Mouse (Mus musculus) MN1 (cell line): ENCODE measurements around the gene Higd2a.

Experiments
- DNase-seq: peaks from one replicate; pipeline ENCODE4 v3.0.0-alpha.2; 2016; ENCODE audit warnings: low spot score

The Higd2a gene

GRCm38 (mm10) chr13:54589996-54590951 is at the start of gene Higd2a, which contains the start of gene Nop16:
Higd2a (plus strand) TSS chr13:54590207.
Nop16 (minus strand) TSS chr13:54590090.
- DNase-seq = peak; percentile 99

DNA sequence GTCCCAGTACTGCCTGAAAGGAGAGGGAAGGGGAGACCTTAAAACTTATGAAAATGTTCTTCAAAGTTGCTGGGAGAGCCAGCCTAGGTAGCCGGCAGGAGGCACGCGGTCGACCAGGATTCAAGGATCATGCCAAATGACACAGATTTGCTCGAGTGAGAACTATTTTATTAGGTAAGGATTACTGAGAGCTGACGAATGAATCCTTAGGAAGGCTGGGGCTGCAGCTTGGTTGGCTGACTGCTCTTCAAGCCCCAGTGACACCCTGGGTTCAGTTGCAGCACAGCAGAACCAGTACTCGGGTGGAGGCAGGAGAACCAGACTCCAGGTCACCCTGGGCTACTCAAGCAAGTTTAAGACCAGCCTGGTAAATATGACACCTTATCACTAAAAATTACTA is 42.0 kb upstream of the Higd2a start:
- DNase-seq = no peak

DNA sequence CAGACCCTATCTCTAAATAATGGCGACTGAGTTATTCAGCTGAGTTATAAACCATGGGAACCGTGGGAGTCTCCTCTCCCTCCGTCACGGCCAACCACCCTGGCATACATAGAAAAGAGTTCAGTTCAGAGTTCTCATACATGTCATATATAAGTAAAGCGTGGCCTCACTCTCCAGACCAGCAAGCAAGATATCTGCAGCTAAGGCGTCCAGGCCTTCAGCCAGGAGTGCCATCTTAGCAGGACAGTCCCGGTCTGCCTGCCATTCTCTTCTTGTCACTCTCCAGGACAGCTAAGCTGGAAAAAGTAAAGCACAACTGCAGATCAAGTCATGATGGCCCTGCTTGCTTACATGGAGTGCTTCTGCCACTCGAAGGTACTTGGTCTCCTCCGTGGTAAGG is 33.8 kb upstream of the Higd2a start:
- no peak for DNase-seq

GRCm38 (mm10) chr13:54556796-54557195 is 33.2 kb upstream of the Higd2a start:
- DNase-seq = no peak

DNA sequence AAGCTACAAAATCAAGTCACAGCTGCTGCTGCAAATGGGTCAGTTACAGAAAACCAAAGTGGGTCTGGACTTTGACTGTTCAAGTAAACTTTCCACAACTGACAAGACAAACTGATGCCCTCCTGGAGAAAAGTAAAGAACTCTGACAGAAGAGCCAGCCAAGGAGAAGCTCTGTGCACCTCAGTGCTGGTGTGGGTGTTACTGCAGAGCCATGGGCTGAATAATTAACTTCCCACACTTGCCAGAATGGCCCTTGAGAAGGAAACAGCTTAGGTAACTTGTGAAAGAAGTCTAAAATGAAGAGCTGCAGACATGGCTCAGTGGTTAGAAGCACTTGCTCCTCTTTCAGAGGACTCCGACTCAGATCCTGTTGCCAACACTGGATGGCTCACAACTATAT is 32.4 kb upstream of the Higd2a start:
- DNase-seq = no peak

DNA sequence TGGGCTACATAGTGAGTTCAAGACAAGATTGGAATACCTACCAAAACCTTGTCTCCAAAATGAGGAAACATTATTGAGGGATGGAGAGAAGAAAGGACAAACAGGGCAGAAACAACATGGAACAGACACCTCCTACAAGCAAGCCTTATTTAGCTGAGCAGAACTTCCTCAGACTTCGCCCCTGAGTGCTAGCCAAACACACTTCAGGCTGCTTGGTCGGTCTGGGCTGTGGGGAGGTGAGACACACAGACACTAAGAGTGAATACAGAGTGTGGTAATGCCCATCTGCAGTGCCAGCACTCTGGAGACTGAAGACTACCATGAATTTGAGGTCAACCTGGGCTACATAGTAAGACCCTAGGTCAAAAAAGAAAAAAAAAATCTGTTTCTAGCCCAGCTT is 30.4 kb upstream of the Higd2a start:
- no peak for DNase-seq

GRCm38 (mm10) chr13:54560608-54561007 is 29.4 kb upstream of the Higd2a start:
- DNase-seq = no peak

GRCm38 (mm10) chr13:54562562-54562961 is 27.4 kb upstream of the Higd2a start:
- DNase-seq = no peak

DNA sequence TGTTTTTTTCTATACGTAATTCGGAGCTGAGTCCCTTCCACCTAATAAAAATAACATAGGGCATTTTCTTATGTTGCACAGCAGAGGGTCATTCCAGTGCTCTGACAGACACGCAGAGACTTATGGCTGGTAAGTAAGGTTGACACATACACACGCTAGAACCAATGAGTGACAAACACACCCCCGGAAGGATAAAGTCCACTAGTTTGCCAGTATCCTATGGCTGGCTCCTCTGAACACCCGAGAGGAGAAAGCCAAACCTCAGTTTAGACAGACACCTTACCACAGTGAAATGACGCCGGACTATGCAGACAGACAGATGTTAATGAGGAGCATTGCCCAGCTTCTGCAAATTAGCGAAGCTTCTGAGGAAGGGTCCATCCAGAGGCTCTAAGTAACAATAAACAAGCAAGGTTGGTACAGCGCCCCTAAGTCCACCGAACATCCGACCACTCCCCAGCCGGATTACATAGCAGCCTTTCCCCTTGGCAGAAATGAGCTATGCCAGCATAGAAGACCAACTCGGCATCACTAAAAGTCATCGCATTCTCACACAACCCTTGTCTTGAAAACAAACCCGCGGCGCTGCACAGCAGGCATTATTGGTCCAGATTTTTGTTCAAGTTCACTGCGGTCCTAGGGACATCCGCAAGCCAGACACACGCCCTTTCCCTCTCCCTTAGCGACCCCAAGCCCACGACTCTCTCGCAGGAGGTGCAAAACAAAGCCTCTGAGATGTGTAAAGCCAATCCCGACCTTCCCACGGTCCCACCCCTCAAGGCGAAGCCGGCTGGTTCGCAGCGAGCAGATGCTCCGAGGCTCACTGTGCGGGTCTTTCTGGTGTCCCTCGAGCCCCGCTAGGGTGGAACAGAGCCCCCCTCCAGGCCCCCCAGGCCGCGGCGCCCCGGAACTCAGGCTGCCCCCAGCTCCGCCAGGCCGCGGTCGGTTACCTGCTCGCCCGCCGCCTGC is 25.5 kb upstream of the Higd2a start:
- peak; percentile 23 for DNase-seq

DNA sequence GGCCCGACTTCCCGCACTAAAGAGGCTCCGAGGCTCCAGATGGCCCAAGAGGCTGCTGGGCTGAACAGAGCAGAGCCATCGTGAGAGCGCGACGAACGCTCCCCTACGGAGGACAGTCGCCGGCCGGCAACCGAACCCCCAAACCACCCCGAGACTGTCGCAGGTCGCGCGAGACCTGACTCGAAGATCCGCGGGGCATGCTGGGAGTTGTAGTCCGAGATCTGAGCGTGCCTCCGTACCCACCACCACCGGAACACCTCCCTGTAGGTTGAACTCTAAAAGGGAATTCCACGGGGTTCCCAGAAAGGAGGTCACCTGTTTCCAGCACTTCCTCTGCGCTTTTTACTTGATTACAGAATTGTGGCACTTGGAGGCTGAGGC is 24.8 kb upstream of the Higd2a start, which contains the start of gene 4833439L19Rik:
Gene 4833439L19Rik (minus strand): TSS at position 235 of the 381 bp plus-strand sequence.
- DNase-seq = peak; percentile 95

DNA sequence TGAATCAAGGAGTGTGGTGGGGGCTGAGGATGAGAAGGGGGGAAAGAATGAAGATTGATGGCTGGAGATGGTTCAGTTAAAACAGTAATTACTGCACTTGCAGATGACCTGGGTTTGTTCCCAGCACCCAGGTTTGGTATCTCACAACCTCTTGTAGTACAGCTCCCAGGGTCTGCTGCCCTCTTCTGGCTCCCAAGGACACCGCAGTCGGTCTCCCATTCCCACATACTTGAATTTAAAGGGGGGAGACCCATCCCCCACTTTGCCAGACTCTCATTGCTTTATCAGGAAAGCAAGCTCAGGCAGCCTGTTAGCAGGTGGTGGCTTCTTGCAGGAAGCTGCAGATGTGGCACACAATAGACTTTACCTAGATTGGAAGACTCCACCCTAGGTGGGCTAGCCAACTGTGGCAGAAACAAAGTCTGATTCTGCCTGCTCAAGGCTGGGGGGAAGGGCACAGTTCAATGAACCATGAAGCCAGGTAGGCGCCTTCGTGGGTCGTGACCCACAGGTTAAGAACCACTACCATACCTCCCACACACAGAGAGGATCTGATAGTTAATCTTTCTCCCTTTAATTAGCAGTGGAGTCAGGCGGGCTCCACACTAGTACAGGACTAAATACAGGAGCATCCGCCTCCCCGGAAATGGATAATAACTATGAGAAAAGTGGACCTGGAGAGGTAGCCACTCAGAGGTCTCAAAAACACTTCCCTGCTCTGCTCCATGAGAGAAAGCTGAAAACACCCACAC is 24.2 kb upstream of the Higd2a start:
- peak; percentile 54 for DNase-seq

- no peak for DNase-seq
Observed at GRCm38 (mm10) chr13:54568380-54568779, 21.6 kb upstream of the Higd2a start.

DNA sequence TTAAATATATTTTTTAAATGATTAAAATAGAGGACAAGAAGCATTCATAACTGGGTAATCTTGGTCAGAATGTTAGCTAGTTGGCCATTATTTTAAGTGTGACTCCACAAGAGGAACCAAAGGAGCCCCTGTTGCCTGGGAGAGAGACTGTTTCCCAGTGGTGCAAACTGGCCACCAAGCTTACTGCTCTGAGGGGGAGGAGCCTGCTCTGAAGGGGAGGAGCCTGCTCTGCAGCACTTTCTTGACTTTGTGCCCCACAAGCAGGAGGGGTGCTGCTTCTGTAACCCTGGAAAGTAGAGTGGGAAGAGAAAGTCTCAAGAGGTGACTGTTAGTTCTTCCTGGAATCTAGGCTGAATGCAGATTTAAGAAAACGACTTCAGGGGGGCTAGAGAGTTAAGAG is 20.7 kb upstream of the Higd2a start:
- no peak for DNase-seq

- no peak for DNase-seq
Observed at GRCm38 (mm10) chr13:54570736-54571135, 19.3 kb upstream of the Higd2a start.

GRCm38 (mm10) chr13:54571637-54572036 is 18.4 kb upstream of the Higd2a start:
- peak; percentile 54 for DNase-seq

- DNase-seq = no peak
Observed at GRCm38 (mm10) chr13:54572621-54573020, 17.4 kb upstream of the Higd2a start.

DNA sequence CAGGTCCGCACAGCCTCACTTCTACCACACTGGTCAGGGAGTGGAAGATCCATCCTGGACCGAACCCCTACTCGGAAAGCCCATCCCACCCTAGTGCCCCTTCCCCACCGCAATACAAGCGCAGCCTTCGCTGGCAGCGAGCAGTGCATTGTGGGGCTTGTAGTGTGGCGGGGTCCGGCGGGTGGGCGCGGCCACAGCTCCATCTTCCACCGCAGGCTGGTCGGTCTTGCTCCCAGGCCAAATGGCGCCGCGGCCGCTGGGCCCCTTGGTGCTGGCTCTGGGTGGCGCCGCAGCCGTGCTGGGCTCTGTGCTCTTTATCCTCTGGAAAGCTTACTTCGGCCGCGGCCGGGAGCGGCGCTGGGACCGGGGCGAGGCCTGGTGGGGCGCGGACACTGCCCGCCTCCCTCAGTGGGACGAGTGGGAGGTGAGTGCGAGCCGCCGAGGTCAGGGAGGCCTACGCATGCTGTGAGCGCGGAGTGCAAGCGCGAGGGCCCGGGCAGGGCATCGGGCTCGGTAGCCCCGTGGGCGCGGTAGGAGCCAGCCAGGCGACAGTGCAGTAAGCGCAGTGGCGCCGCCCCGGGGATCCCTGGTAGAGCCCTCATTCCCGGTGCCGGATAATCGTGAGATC is 15.0 kb upstream of the Higd2a start, which contains the start of gene Arl10:
Gene Arl10 (plus strand): TSS at position 162 of the 628 bp plus-strand sequence.
- peak; percentile 75 for DNase-seq

DNA sequence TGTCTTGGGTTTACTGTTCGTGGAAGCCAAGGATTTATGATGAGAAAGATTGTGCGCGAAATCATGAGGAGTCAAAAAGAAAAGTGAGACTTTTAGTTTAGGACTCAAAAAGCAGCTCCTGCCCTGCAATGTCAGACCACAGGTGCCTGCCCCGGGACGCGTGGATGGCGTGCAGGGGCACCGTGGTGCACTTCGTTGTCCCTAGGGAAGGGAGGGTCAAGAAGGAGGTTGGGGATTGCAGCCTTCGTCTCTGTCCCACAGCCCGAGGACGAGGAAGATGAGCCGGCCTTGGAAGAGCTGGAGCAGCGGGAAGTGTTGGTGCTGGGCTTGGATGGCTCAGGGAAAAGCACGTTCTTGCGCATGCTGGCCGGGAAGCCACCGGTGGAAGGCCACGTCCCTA is 14.5 kb upstream of the Higd2a start:
- DNase-seq = no peak

GRCm38 (mm10) chr13:54577652-54578507 is 12.1 kb upstream of the Higd2a start:
- no peak for DNase-seq

DNA sequence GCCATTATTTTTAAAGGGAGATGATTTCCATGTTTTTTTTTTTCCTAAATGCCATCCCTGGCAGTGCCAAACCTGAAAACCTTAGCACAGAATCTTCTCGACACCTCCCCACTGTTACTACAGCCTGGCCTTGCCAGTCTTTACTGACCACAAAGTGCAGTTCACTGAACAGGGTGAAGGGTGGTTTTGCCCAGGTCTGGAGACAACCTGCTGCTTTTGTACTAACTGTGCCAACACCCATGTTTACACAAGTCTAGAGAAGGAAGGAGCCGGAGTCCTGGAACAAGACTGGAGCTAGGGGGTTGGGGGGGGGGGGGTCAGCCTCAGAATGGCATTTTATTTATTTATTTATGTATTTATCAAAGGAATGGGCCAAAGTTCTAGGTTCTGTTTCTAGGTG is 8.6 kb upstream of the Higd2a start:
- no peak for DNase-seq
